Mouse (Mus musculus): ENCODE measurements around the gene Umad1.
"Not testable (repeated sequence)": the region's sequence is repeated elsewhere in the genome, so short reads cannot be mapped to it uniquely, and the experiment has no call there.

The Umad1 gene

GRCm38 (mm10) chr6:8319591-8319990 is 60.5 kb downstream of the Umad1 start:
- DNase-seq, result no peak

DNA sequence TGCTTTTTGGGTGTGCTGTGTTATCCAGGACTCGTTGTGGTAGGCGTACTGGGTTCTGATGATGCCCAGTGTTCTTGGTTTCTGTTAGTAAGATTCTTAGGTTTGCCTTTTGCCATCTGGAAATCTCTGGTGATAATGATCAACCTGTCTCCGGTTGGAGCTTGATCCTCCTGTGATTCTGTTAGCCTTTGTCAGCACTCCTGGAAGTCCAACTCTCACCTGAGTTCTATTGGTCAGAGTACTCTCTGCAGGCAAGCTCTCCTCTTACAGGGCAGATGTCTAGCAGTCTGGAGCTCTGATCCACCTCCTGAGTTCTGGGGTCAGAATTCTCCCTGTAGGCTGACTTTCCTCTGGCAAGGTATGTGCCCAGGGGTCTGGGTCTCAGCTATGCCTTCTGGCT is 72.4 kb downstream of the Umad1 start:
- DNase-seq, result not testable (repeated sequence)

DNA sequence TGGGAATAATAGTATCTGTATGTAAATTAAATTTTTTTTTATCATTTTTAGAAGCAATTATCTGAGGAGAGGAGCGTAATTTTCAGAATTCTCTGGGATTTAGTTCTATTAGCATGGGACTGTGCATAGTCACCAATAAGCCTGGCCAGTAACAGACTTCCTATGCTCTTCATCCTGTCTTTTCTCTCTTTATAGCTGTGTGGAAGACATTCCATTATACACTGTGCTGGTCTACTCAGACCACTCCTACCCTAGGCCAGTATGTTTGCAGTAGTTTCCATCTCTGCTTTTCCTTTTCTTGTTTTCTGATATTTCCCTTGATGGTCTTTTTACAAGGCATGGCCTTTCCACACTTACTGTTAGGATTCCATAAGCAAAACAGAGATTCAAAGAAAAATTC is 74.3 kb downstream of the Umad1 start:
- DNase-seq, result no peak

GRCm38 (mm10) chr6:8336487-8337390 is 77.7 kb downstream of the Umad1 start:
- no peak for DNase-seq

DNA sequence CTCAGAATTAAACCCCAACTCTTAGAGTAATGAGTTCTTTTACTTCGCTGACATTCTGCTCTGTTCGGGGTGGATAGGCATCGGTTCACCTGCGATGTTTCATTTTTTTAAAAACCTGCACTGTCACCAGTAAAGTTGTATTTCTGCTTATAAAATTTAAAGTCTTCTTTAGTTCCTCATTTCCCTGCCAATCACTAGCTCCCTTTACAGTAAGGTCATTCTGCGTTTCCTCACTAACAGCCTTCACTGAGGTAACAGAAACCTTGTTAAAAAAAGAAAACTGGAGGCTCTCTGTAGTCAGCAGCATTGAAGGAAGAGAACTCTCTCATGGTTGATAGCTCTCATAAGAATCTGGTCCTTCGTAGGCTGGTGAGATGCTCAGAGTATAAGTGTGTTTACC is 80.4 kb downstream of the Umad1 start:
- peak in 1 of 2 experiments; percentile 6 for DNase-seq

- DNase-seq, result no peak
Measured at GRCm38 (mm10) chr6:8343271-8343670, 84.2 kb downstream of the Umad1 start.

GRCm38 (mm10) chr6:8345219-8345856 is 86.2 kb downstream of the Umad1 start:
- DNase-seq, result peak; percentile 22 to 28

DNA sequence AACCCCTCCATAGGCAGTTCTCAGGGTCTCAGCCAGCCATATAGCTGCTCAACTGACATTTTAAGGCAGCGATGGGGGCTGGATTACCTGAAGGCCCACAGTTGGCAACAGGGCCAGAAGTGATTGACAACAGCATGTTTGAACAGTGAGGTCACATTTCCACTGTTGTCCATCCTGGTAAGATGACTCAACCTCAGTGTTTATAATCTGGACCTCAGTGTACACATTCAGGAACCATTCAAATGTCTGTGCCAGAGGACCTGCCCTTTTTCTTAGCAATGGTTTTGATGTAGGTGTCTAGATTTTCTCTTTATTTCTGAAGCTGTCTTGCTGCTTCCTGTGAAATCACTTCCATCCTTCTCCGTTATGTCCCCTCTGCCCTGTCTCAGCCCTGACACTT is 88.1 kb downstream of the Umad1 start:
- no peak for DNase-seq

DNA sequence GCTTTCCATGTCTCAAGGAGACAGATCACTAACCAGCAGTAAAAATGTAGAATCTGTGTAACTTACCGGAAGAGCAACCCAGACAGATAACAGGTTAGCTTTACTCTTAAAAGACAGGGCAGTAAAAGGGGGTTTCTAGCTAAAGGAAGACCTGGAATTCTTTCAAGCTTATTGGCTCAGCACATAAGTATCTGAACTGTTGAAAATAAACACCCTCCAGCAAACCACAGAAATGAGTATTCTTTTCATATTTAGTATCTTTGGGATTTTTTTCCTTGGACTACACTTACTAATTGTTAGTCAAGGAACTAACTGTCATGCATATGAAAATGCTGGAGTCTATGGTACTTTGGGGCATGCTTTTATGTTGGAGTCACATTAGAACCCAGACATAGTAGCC is 89.3 kb downstream of the Umad1 start:
- DNase-seq, result no peak

DNA sequence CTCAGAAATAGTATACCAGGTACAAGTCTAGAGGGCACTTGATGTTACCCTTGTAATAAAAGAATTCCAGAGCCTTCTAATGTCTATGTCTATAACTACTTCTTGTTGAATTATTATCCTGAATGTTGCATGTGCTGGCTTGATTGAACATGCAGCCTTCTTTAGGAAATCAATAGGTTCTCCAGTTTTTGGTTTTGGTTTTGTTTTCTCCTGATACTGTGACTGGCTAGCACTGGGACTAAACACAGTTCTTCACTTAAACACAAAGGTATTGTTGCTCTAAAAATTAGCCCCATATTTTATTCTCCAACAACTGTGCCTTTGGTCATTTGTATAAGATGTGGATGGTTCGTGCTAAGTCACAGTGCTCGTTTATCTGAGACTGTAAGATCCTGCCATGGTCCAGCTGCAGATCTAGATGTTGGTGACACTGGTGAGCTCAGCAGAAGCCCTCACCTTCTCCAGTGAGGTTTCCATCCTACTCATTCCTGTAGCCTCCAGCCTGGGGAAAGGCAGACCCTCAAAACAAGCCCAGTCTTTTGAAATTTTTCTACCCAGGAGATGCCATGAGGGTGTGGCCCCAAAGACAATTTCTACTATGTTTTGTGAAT is 90.1 kb downstream of the Umad1 start:
- DNase-seq, result no peak

DNA sequence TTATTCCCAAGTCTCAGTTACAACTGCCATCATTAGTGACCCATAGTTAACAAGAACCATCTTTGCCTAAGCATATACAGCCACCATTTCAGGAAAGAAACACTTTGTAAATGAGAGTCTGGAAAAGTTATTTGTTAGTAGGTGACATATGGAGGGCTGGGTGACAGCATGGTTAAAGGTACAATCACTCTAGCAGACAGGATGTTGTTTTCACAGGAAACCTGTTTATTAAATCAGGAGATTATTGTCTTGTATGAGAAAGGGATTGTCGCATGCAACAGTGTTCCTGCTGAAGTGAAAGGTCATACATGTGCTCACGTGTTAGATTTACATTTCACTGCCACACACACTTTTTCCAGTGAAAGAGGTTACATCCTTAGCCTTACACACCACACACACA is 92.4 kb downstream of the Umad1 start:
- no peak for DNase-seq

GRCm38 (mm10) chr6:8352533-8353168 is 93.6 kb downstream of the Umad1 start:
- no peak for DNase-seq

DNA sequence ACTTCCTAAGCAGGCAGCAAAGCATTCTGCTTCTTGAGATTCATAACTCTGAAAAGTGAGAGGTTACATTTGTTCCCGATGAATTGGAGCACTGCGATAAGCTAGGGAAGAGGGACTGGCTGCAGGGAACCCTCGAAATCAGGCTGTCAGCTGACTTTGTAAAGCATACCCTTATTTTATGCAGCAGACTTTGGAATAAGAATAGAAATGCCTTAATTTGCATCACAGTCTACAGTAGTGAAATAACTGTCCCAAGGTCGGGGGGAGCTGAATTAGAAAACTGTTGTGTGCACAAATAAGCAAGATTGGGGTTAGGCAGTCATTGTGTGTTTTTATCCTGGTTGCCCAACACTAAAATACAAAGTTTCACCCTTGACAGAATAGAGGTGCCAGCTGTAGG is 94.4 kb downstream of the Umad1 start:
- DNase-seq, result no peak

DNA sequence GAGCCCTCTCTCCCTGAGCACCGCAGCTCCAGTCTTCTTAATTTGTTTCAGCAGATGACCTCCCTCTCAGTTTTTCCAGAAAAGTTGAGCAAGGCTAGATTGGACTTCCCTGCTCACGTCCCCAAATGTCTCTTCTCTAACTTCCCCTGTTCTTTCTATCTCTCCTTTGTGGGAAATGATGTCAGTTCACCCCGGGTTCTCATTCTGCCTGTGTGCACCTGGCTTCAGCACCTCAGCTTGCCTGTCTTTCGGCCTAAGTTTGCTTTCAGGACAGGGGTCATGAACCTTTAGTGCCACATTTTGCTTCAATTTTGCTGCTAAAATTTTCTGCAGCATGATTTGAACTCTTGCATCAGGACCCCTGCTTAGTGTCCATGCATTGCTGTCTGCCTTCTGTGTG is 95.8 kb downstream of the Umad1 start:
- no peak for DNase-seq

DNA sequence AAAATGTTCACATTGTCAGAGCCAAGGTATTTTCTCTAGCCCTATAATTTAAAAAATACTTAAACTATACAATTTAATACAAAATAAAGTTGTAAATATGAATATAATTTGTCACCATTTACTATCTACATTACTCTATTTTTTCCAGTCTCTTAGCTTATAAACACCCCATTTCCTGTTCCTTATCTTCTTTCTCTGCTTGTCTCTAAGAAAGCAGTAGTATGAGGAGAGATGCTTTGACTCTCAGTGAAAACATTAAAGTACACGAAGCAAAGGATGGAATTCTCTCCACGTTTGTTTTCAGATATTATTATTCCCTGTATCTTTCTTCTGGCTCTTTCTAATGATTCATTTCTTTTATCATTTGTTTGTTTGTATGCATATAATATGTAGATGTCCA is 99.1 kb downstream of the Umad1 start:
- no peak for DNase-seq

DNA sequence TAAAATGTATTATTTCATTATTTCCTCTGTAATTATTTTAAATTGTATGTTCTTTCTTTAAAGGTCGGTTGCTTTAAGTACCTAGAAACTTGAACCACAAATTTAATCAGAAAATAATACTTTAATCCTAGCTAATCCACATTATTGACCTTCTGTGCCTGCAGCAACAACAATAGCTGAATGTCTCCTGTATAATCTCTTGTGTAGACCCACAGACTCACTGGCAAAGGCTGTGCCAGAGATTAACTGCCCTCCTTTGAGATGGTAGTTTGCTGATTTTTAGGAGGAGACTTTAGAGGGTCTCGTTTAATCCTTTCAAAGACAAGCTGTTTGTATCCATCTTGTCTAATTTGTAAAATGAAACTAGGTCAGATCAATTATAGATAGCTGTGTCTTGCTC is 99.7 kb downstream of the Umad1 start:
- DNase-seq, result no peak

- no peak for DNase-seq
Measured at GRCm38 (mm10) chr6:8360805-8361204, 101.7 kb downstream of the Umad1 start.

- DNase-seq, result no peak
Measured at GRCm38 (mm10) chr6:8364033-8364756, 105.1 kb downstream of the Umad1 start.

GRCm38 (mm10) chr6:8364757-8365150 is 105.7 kb downstream of the Umad1 start:
- no peak for DNase-seq

- DNase-seq, result no peak
Measured at GRCm38 (mm10) chr6:8367675-8368074, 108.6 kb downstream of the Umad1 start.

DNA sequence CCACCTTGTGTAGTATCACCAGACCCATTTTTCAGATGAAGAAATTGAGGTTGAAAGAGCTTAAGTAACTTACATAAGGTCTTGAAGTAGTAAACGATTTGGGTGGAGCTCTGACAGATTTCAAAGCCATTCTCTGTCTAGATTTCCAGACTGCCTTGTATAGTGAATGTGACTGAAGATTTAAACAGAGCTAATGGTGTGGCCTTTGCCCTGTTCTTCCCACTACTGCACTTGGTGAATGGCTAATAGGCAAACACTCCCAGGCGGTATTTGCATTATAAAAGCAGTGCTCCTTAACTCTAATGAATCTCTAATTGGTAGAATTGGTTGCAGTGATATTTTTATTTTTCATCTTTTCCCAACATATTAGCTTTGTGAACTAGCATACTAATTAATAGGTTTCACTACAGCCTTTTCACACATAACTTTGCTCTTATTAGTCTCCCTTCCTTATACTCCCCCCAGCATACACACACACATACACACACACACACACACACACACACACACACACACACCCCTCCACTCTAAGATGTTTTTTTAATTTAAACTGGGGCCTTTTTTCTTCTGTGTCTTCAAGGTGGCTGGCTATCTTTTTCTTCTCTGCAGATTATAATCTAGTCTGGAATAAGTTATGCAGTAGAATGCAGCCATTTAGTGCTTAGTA is 109.2 kb downstream of the Umad1 start:
- no peak for DNase-seq

DNA sequence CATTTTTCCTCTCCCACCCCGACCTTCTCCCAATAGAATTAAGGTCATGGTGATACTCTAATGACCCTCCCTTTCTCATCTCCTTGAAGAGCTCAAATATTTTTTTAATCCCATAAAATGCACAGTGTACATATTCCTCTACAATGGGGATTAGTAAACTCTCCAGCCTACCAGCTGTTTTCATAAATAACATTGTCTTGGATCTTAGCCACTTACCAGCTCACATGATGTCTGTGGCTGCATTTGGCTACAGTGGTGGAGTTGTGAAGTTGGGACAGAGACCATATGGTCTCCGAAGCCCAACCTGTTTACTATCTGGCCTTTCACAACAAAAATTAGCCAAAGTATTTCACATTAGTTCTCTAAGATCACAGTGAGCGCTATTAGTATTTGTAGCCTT is 111.5 kb downstream of the Umad1 start:
- DNase-seq, result no peak
